Mouse (Mus musculus) CH12.LX (cell line): ENCODE measurements around the gene Psip1. TPM values are rescaled to one million over a fixed set of nuclear protein-coding genes. Genes with fewer than 3 reads are reported as not detected.

Source experiments
- DNase-seq: peaks from one replicate; pipeline ENCODE4 v3.0.0-alpha.2; 2013; ENCODE audit errors: extremely low read depth
- H3K27ac ChIP-seq: 2 replicates; pipeline ENCODE4 v1.5.1; 2012; ENCODE audit warnings: low read depth, mild to moderate bottlenecking, control low read depth, moderate library complexity; ENCODE audit not compliant: insufficient read depth
- H3K27me3 ChIP-seq: replicated peaks from 2 replicates; pipeline ENCODE3; 2012; ENCODE audit warnings: inconsistent platforms
- H3K36me3 ChIP-seq, 2 experiments: replicated peaks in 1 of 2; 2 replicates each; pipeline versions ENCODE3 to v1.6.1; 2012; ENCODE audit warnings: inconsistent platforms in 1 of 2, low read length in 1 of 2, mild to moderate bottlenecking in 1 of 2, mixed read lengths in 1 of 2, moderate library complexity in 1 of 2; ENCODE audit not compliant: control insufficient read depth in 1 of 2, insufficient read depth in 1 of 2
- H3K4me1 ChIP-seq, 2 experiments: 2 replicates each; pipeline ENCODE4 v1.6.1; 2012; ENCODE audit warnings: inconsistent platforms in 1 of 2, moderate library complexity in 1 of 2; ENCODE audit not compliant: insufficient read depth in 2 of 2, control insufficient read depth in 1 of 2
- H3K4me2 ChIP-seq: 2 replicates; pipeline ENCODE4 v1.6.1; 2012; ENCODE audit warnings: low read depth, mild to moderate bottlenecking, control low read depth; ENCODE audit not compliant: poor library complexity, insufficient read depth, severe bottlenecking
- H3K4me3 ChIP-seq, 3 experiments: fragments of 150-350 bp in 1 of 3; sonication (generic) in 1 of 3; replicated peaks in 1 of 3; 2 replicates each; pipeline versions ENCODE3 to v1.5.1; 2011 to 2012; ENCODE audit warnings: low read depth in 2 of 3, low read length in 2 of 3, mild to moderate bottlenecking in 2 of 3, moderate library complexity in 2 of 3, control low read depth in 1 of 3, improper control_type of control experiment in 1 of 3, inconsistent platforms in 1 of 3, mixed read lengths in 1 of 3; ENCODE audit not compliant: poor library complexity in 1 of 3
- H3K79me2 ChIP-seq: replicated peaks from 2 replicates; pipeline ENCODE4 v1.6.1; 2012; ENCODE audit warnings: mild to moderate bottlenecking, moderate library complexity; ENCODE audit not compliant: control insufficient read depth, poor library complexity, insufficient read depth, severe bottlenecking; ENCODE audit errors: extremely low read depth
- H3K9ac ChIP-seq: 2 replicates; pipeline ENCODE4 v1.6.1; 2012; ENCODE audit warnings: low read depth, mild to moderate bottlenecking, control low read depth, moderate library complexity; ENCODE audit not compliant: insufficient read depth
- H3K9me3 ChIP-seq: replicated peaks from 2 replicates; pipeline ENCODE3; 2012; ENCODE audit warnings: low read length, inconsistent platforms, mixed read lengths
- CHD2 ChIP-seq: IDR thresholded peaks from 2 replicates; pipeline ENCODE4 v1.6.1; 2011; ENCODE audit warnings: low read length, improper control_type of control experiment
- CTCF ChIP-seq, 2 experiments: IDR thresholded peaks in 1 of 2; conservative IDR thresholded peaks in 1 of 2; 2 replicates each; pipeline ENCODE4 v1.5.1; 2011 to 2012; ENCODE audit warnings: low read depth in 2 of 2, low read length in 2 of 2, improper control_type of control experiment in 1 of 2, inconsistent platforms in 1 of 2, mild to moderate bottlenecking in 1 of 2, moderate library complexity in 1 of 2
- EP300 ChIP-seq: IDR thresholded peaks from 2 replicates; pipeline ENCODE4 v1.6.1; 2011; ENCODE audit warnings: low read length, improper control_type of control experiment
- ETS1 ChIP-seq: conservative IDR thresholded peaks from 2 replicates; pipeline ENCODE4 v1.6.1; 2012; ENCODE audit warnings: low read depth, mild to moderate bottlenecking, inconsistent platforms, low read length, improper control_type of control experiment, moderate library complexity
- HCFC1 ChIP-seq: IDR thresholded peaks from 2 replicates; pipeline ENCODE4 v1.6.1; 2012; ENCODE audit warnings: low read depth, mild to moderate bottlenecking, inconsistent platforms, low read length, improper control_type of control experiment
- IRF4 ChIP-seq: IDR thresholded peaks from 2 replicates; pipeline ENCODE4 v1.6.1; 2014; ENCODE audit warnings: low read depth, mild to moderate bottlenecking, inconsistent platforms, low read length, improper control_type of control experiment
- JUND ChIP-seq: conservative IDR thresholded peaks from 2 replicates; pipeline ENCODE4 v1.6.1; 2011; ENCODE audit warnings: low read depth, low read length, improper control_type of control experiment
- MEF2A ChIP-seq: IDR thresholded peaks from 2 replicates; pipeline ENCODE4 v1.6.1; 2014; ENCODE audit warnings: low read depth, mild to moderate bottlenecking, inconsistent platforms, low read length, improper control_type of control experiment, borderline replicate concordance
- NELFE ChIP-seq: IDR thresholded peaks from 2 replicates; pipeline ENCODE4 v1.6.1; 2011; ENCODE audit warnings: low read depth, low read length, improper control_type of control experiment
- POLR2A ChIP-seq: IDR thresholded peaks from 2 replicates; pipeline ENCODE4 v1.6.1; 2011; ENCODE audit warnings: low read depth, mild to moderate bottlenecking, improper control_type of control experiment, low read length
- POLR2AphosphoS2 ChIP-seq: IDR thresholded peaks from 2 replicates; pipeline ENCODE4 v1.6.1; 2011; ENCODE audit warnings: low read depth, low read length, improper control_type of control experiment
- RAD21 ChIP-seq: IDR thresholded peaks from 2 replicates; pipeline ENCODE4 v1.6.1; 2011; ENCODE audit warnings: low read depth, mild to moderate bottlenecking, low read length, improper control_type of control experiment, moderate library complexity
- SMC3 ChIP-seq: IDR thresholded peaks from 2 replicates; pipeline ENCODE4 v1.6.1; 2011; ENCODE audit warnings: low read depth, low read length, improper control_type of control experiment
- TBP ChIP-seq: conservative IDR thresholded peaks from 2 replicates; pipeline ENCODE4 v1.6.1; 2011; ENCODE audit warnings: low read depth, low read length, improper control_type of control experiment
- TCF12 ChIP-seq: IDR thresholded peaks from 2 replicates; pipeline ENCODE4 v1.6.1; 2014; ENCODE audit warnings: low read depth, mild to moderate bottlenecking, inconsistent platforms, low read length, improper control_type of control experiment
- UBTF ChIP-seq: IDR thresholded peaks from 2 replicates; pipeline ENCODE4 v1.6.1; 2012; ENCODE audit warnings: low read depth, mild to moderate bottlenecking, inconsistent platforms, low read length, improper control_type of control experiment, moderate library complexity
- USF2 ChIP-seq: conservative IDR thresholded peaks from 2 replicates; pipeline ENCODE4 v1.6.1; 2011; ENCODE audit warnings: low read depth, low read length, improper control_type of control experiment
- ZC3H11A ChIP-seq: IDR thresholded peaks from 2 replicates; pipeline ENCODE4 v1.6.1; 2012; ENCODE audit warnings: low read depth, mild to moderate bottlenecking, inconsistent platforms, low read length, improper control_type of control experiment
- ZMIZ1 ChIP-seq: IDR thresholded peaks from 2 replicates; pipeline ENCODE4 v1.6.1; 2012; ENCODE audit warnings: low read depth, mild to moderate bottlenecking, inconsistent platforms, low read length, improper control_type of control experiment
- dilution Hi-C: fragments of 300-500 bp; cut with MboI; formaldehyde crosslinking; loops from 2 replicates; pipeline ENCODE4 v1.14.3; 2020; ENCODE audit warnings: low sequenced_read_pairs; ENCODE audit not compliant: extremely low pct_unique_long_range_greater_than_20kb, extremely low pct_ligation_motif_present
- in situ Hi-C: fragments of 300-500 bp; cut with MboI; formaldehyde crosslinking; loops from 3 replicates; pipeline ENCODE4 v1.14.3; 2019; ENCODE audit warnings: low sequenced_read_pairs, low pct_ligation_motif_present, low pct_unique_long_range_greater_than_20kb, mixed read lengths
- polyA plus RNA-seq: library from polyadenylated mRNA; unstranded; fragments of >175 nt; gene quantifications from 2 replicates; pipeline ENCODE4 v1.2.1, GENCODE M21; 2012; ENCODE audit warnings: low read depth; ENCODE audit not compliant: insufficient read length
- total RNA-seq, 2 experiments: library from RNA; depleted of rRNA; stranded (reverse); fragments of 300-350 nt in 1 of 2; fragments of >200 nt in 1 of 2; gene quantifications; 2 replicates each; pipeline ENCODE4 v1.2.3; 2012 to 2014

Gene Psip1
- total and polyA plus RNA-seq, 3 experiments = 61.7 to 157 (median 107) TPM

- H3K9ac ChIP-seq = no peak overlapping the region
- dilution Hi-C loops = no loop called here
- H3K4me2 ChIP-seq = no peak overlapping the region
- in situ Hi-C loops = no loop called here
- no peaks in the 10 kb centered on the region for H3K9me3 ChIP-seq
- peaks cover 10% of the 10 kb centered on the region for H3K79me2 ChIP-seq
- H3K36me3 ChIP-seq = peaks cover 52 to 84% of the 10 kb centered on the region in 2 experiments
- 0 out of 4 replicates have a peak, but pooled peaks cover 0 to 6% of the 10 kb centered on the region in 2 experiments for H3K4me1 ChIP-seq
- H3K27me3 ChIP-seq = no peaks in the 10 kb centered on the region
- no peak for DNase-seq
- H3K27ac ChIP-seq = no peak overlapping the region
- TF ChIP-seq EP300 (no peak), POLR2A (no peak), CTCF (conservative IDR thresholded peaks at IDR 0.05 in 1 of 2, IDR thresholded peaks at IDR 0.05 in 1 of 2; ENCODE audit: low read depth in 2 of 2, low read length in 2 of 2) (no peak), POLR2AphosphoS2 (no peak), NELFE (no peak), ZC3H11A (no peak), TBP (no peak), HCFC1 (no peak), ETS1 (no peak), TCF12 (no peak), CHD2 (no peak), SMC3 (no peak), JUND (no peak), MEF2A (no peak), IRF4 (no peak), RAD21 (no peak), ZMIZ1 (no peak), USF2 (no peak)
- H3K4me3 ChIP-seq = no peak overlapping the region
Observed at GRCm38 (mm10) chr4:83432901-83433300, 53.4 kb downstream of the Psip1 start.

- DNase-seq = no peak
- Histone ChIP-seq H3K4me3 (no peak overlapping the region), H3K9ac (no peak overlapping the region), H3K27ac (no peak overlapping the region), H3K9me3 (no peaks in the 10 kb centered on the region), H3K4me1 (0 out of 4 replicates have a peak, but pooled peaks cover 0 to 6% of the 10 kb centered on the region in 2 experiments), H3K27me3 (no peaks in the 10 kb centered on the region), H3K36me3 (peaks cover 54 to 84% of the 10 kb centered on the region in 2 experiments), H3K79me2 (peaks cover 10% of the 10 kb centered on the region), H3K4me2 (no peak overlapping the region)
- in situ Hi-C loops = no loop called here
- TF ChIP-seq UBTF = no peak
- TF ChIP-seq POLR2A = no peak
- dilution Hi-C loops = no loop called here
Observed at GRCm38 (mm10) chr4:83431950-83432349, 54.3 kb downstream of the Psip1 start.
